ENCODE assay signal across 7 mouse cellular contexts in the genomic region with DNA sequence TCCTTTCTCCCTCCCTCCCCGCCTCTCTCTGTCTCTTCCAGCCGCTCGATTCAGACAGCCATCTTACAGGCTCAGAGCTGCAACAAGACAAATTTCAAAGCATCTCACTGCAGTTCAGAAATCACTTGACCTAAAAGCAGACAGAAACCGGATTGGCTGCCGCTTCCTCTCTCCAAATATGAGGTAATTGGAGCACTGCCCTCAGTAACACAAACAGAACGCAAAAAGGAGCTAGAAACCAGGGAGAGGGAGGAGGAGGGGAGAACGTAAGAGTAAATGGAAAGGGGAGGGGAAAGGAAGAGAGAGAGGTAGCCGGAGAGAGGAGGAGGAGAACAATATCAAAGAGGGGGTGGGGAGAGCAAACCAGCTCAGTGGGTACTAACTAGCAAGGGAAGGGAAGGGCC.
A peak's percentile ranks its signal among the peaks of the same experiment; 100 is the strongest.
DNase-seq lines count a peak whose midpoint lies in the region; ATAC-seq and TF ChIP-seq lines count a peak whose summit lies in the region.

No protein-coding gene starts in this region.

- H3K9ac ChIP-seq in liver, postnatal 0 days (replicated peaks), result no peak overlapping the region

- ATAC-seq in cerebellum, adult (ENCODE audit: insufficient number of reproducible peaks, low FRiP score, low TSS enrichment), result peak; percentile 82
- ATAC-seq in liver, postnatal 0 days, result peak; percentile 53; the same call in 1 of the 2 replicates

- H3K4me3 ChIP-seq in liver, postnatal 0 days (ENCODE audit: low read depth, low read length), result no peak overlapping the region

- no peaks in the 10 kb centered on the region for H3K9me3 ChIP-seq in liver, postnatal 0 days (ENCODE audit: low read length)

- no peaks in the 10 kb centered on the region for H3K27me3 ChIP-seq in liver, postnatal 0 days (ENCODE audit: insufficient read depth, low read length)

- no peak overlapping the region for H3K27ac ChIP-seq in liver, postnatal 0 days (ENCODE audit: low read depth)

- peak; percentile 53 for DNase-seq in embryo, embryonic 10 days (ENCODE audit: low spot score)
- peak; percentile 35 for DNase-seq in heart, adult 8-10 months (ENCODE audit: low spot score)
- DNase-seq in layer of hippocampus, adult 18-20 months (ENCODE audit: low spot score in 2 of 2), result peak; percentile 44 to 72
- DNase-seq in liver, postnatal 0 days, result no peak
- DNase-seq in retina, embryonic 14.5 days (ENCODE audit: low spot score), result peak; percentile 36
- no peak for DNase-seq in urinary bladder, postnatal 4 days (ENCODE audit: low spot score in 2 of 2)

- no peak for TF ChIP-seq EP300 in liver, postnatal 0 days (IDR thresholded peaks at IDR 0.05; ENCODE audit: low read depth)

- 0 out of 2 replicates have a peak, but pooled peaks cover 2% of the 10 kb centered on the region for H3K36me3 ChIP-seq in liver, postnatal 0 days (replicated peaks; ENCODE audit: insufficient read depth, low read length)

- WGBS in liver, postnatal 0 days (ENCODE audit: insufficient replicate concordance), result 50% methylated on average over 8 of the region's 8 CpGs

- peaks cover 7% of the 10 kb centered on the region; the same call in 1 of the 2 replicates for H3K4me1 ChIP-seq in liver, postnatal 0 days (ENCODE audit: insufficient read depth)

- peak overlapping the region; percentile 23 for H3K4me2 ChIP-seq in liver, postnatal 0 days (ENCODE audit: low read depth, low read length)

- no peak for TF ChIP-seq CTCF in liver, postnatal 0 days (IDR thresholded peaks at IDR 0.05; ENCODE audit: low read depth)

Comparison
In these comparisons a context has a peak if more than half of its experiments do, and no peak if none do; other contexts are left out.
1. DNase-seq: peak in embryo, embryonic 10 days (single experiment), heart, adult 8-10 months (single experiment), layer of hippocampus, adult 18-20 months (2 of 2) and retina, embryonic 14.5 days (single experiment); none in liver, postnatal 0 days (single experiment) and urinary bladder, postnatal 4 days (0 of 2).